ENCODE assay signal across 17 mouse cellular contexts in the genomic region with DNA sequence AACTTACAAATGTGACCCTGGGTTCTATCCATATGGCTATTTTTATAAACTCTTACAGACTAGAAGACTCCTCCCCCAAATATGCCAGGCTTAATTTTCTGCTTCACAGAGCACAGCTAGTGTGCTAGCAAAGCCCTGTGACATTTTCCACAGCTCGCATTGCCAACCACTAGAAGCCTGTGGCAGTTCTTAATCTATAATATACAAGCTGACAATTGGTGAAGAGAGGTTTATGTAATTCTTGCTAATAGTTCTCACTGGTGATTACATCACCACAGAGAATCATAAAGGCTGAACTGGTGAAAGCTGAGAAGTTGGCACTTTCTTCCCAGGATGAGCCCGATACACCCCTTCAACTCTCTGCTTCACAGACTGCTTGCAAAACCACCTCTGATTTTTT.
A peak's percentile ranks its signal among the peaks of the same experiment; 100 is the strongest.
DNase-seq lines count a peak whose midpoint lies in the region; ATAC-seq lines count a peak whose summit lies in the region.
"Had no signal": no experiment of that assay in that cellular context is flagged by ENCODE, and none has a peak within 500 bp of the region (broad histone marks: within the 10 kb centered on the region; RNA-seq: fewer than 3 reads in every experiment).

No protein-coding gene starts in this region.

- H3K4me1 ChIP-seq in midbrain, embryonic 15.5 days, result no peaks in the 10 kb centered on the region
- no peaks in the 10 kb centered on the region for H3K4me1 ChIP-seq in limb, embryonic 10.5 days
- H3K4me1 ChIP-seq: limb, embryonic 15.5 days; midbrain, embryonic 12.5 days had no signal

- ATAC-seq in frontal cortex, adult (ENCODE audit: low TSS enrichment), result peak; percentile 65
- peak; percentile 66; the same call in 1 of the 2 replicates for ATAC-seq in midbrain, embryonic 15.5 days (replicated peaks)
- ATAC-seq: inflammation-experienced regulatory T-cells, adult 6 months had no signal

- no peak overlapping the region for H3K4me2 ChIP-seq in midbrain, embryonic 15.5 days
- H3K4me2 ChIP-seq: limb, embryonic 15.5 days; lung, embryonic 14.5 days; midbrain, embryonic 12.5 days had no signal

- H3K9ac ChIP-seq in midbrain, embryonic 15.5 days, result no peak overlapping the region
- H3K9ac ChIP-seq: limb, embryonic 15.5 days; lung, embryonic 14.5 days; midbrain, embryonic 12.5 days had no signal

- H3K27ac ChIP-seq in midbrain, embryonic 15.5 days, result no peak overlapping the region
- H3K27ac ChIP-seq in limb, embryonic 10.5 days, result no peak overlapping the region
- H3K27ac ChIP-seq: kidney, postnatal 0 days; limb, embryonic 15.5 days; midbrain, embryonic 12.5 days had no signal

- WGBS in midbrain, embryonic 15.5 days, result 44% methylated on average over 2 of the region's 2 CpGs
- 78% methylated on average over 2 of the region's 2 CpGs for WGBS in limb, embryonic 10.5 days

- H3K4me3 ChIP-seq in midbrain, embryonic 15.5 days, result no peak overlapping the region
- H3K4me3 ChIP-seq in limb, embryonic 10.5 days, result no peak overlapping the region
- H3K4me3 ChIP-seq: limb, embryonic 15.5 days; midbrain, embryonic 12.5 days had no signal

- H3K9me3 ChIP-seq in midbrain, embryonic 15.5 days, result no peaks in the 10 kb centered on the region
- H3K9me3 ChIP-seq in limb, embryonic 10.5 days (replicated peaks), result no peaks in the 10 kb centered on the region
- H3K9me3 ChIP-seq: limb, embryonic 15.5 days; midbrain, embryonic 12.5 days had no signal

- no peaks in the 10 kb centered on the region for H3K36me3 ChIP-seq in midbrain, embryonic 15.5 days (replicated peaks)
- no peaks in the 10 kb centered on the region for H3K36me3 ChIP-seq in limb, embryonic 10.5 days
- H3K36me3 ChIP-seq: G1E; limb, embryonic 15.5 days; midbrain, embryonic 12.5 days had no signal

- no peak for DNase-seq in frontal cortex, postnatal 10 days (ENCODE audit: low spot score in 2 of 2)
- DNase-seq in brain, adult 2 months (ENCODE audit: low read depth, low spot score), result peak; percentile 98
- DNase-seq in cerebellum, adult 9-10 months, result peak; percentile 97
- no peak for DNase-seq in lung, postnatal 4 days
- no peak for DNase-seq in urinary bladder, postnatal 36 days (ENCODE audit: low spot score in 2 of 2)
- DNase-seq in limb, embryonic 10.5 days (ENCODE audit: low spot score), result no peak
- DNase-seq: adrenal gland, postnatal 36 days; B cell, adult 2 months; gastrocnemius, postnatal 25 days; lung, embryonic 14.5 days had no signal

- H3K27me3 ChIP-seq in midbrain, embryonic 15.5 days (replicated peaks), result no peaks in the 10 kb centered on the region
- no peaks in the 10 kb centered on the region for H3K27me3 ChIP-seq in limb, embryonic 10.5 days (ENCODE audit: low read depth, poor library complexity, severe bottlenecking)
- H3K27me3 ChIP-seq: limb, embryonic 15.5 days; midbrain, embryonic 12.5 days had no signal

Comparison
In these comparisons a context has a peak if more than half of its experiments do, and no peak if none do; other contexts are left out.
1. DNase-seq: peak in brain, adult 2 months (single experiment) and cerebellum, adult 9-10 months (single experiment); none in frontal cortex, postnatal 10 days (0 of 2), lung, postnatal 4 days (0 of 2), urinary bladder, postnatal 36 days (0 of 2) and limb, embryonic 10.5 days (single experiment).